Mouse (Mus musculus) myocyte (in vitro differentiated cells): ENCODE measurements around the gene Nampt.

ENCODE experiments used
- MYOD1 ChIP-seq, 3 experiments: IDR thresholded peaks; one replicate each; pipeline ENCODE4 v1.6.1; 2011; ENCODE audit warnings: control low read depth in 2 of 3, low read depth in 2 of 3, mild to moderate bottlenecking in 2 of 3, moderate library complexity in 1 of 3; ENCODE audit not compliant: insufficient read length in 2 of 3, control insufficient read depth in 1 of 3
- POLR2A ChIP-seq: IDR thresholded peaks from one replicate; pipeline ENCODE4 v1.6.1; 2011; ENCODE audit warnings: low read depth, mild to moderate bottlenecking, control low read depth, moderate library complexity; ENCODE audit not compliant: insufficient read length

GRCm38 (mm10) chr12:32820688-32821503 lies 1.6 kb downstream of the Nampt start:
- TF ChIP-seq MYOD1 (IDR thresholded peaks at IDR 0.05; ENCODE audit: control insufficient read depth in 1 of 3, insufficient read length in 2 of 3, low read depth in 2 of 3) (peak in 2 of 3 experiments; percentile 1 to 46), POLR2A (peak; percentile 3)
